Mouse (Mus musculus): ENCODE data around the gene T2. TPM values are rescaled to one million over a fixed set of nuclear protein-coding genes. Genes with fewer than 3 reads are reported as not detected.
A peak's percentile ranks its signal among the peaks of the same experiment; 100 is the strongest.

T2 gene
- polyA plus RNA-seq, 1 experiment from 2014 or later = 1.2 TPM

GRCm38 (mm10) chr17:8367514-8368480, 12.0 kb downstream of the T2 start:
- no peaks in the 10 kb centered on the region for H3K9me3 ChIP-seq (replicated peaks)
- H3K4me2 ChIP-seq (replicated peaks) = peak overlapping the region; percentile 29; the same call in 1 of the 2 replicates
- H3K27me3 ChIP-seq = no peaks in the 10 kb centered on the region
- peak overlapping the region; percentile 25; the same call in 1 of the 2 replicates for H3K27ac ChIP-seq (replicated peaks)
- no peak overlapping the region for H3K4me3 ChIP-seq (replicated peaks)
- 11% methylated on average over 20 of the region's 20 CpGs for WGBS
- H3K36me3 ChIP-seq = no peaks in the 10 kb centered on the region
- H3K4me1 ChIP-seq = peaks cover 41% of the 10 kb centered on the region
- ATAC-seq (ENCODE audit: insufficient number of reproducible peaks, low FRiP score, low TSS enrichment, low read depth) = no peak
- H3K9ac ChIP-seq = no peak overlapping the region

GRCm38 (mm10) chr17:8368570-8368969, 12.8 kb downstream of the T2 start:
- Histone ChIP-seq H3K27me3 (no peaks in the 10 kb centered on the region), H3K27ac (replicated peaks) (no peak overlapping the region), H3K9me3 (replicated peaks) (no peaks in the 10 kb centered on the region), H3K9ac (no peak overlapping the region), H3K4me2 (replicated peaks) (no peak overlapping the region), H3K36me3 (no peaks in the 10 kb centered on the region), H3K4me3 (replicated peaks) (no peak overlapping the region), H3K4me1 (peaks cover 41% of the 10 kb centered on the region)
- no peak for ATAC-seq (ENCODE audit: insufficient number of reproducible peaks, low FRiP score, low TSS enrichment, low read depth)
- 24% methylated on average over 8 of the region's 8 CpGs for WGBS

GRCm38 (mm10) chr17:8369171-8369570, 13.4 kb downstream of the T2 start:
- H3K9me3 ChIP-seq (replicated peaks) = no peaks in the 10 kb centered on the region
- H3K4me1 ChIP-seq = peaks cover 41% of the 10 kb centered on the region
- H3K36me3 ChIP-seq = no peaks in the 10 kb centered on the region
- no peak overlapping the region for H3K4me2 ChIP-seq (replicated peaks)
- ATAC-seq (ENCODE audit: insufficient number of reproducible peaks, low FRiP score, low TSS enrichment, low read depth) = no peak
- no peak overlapping the region for H3K4me3 ChIP-seq (replicated peaks)
- H3K9ac ChIP-seq = no peak overlapping the region
- WGBS = 63% methylated on average over 2 of the region's 2 CpGs
- H3K27me3 ChIP-seq = no peaks in the 10 kb centered on the region
- no peak overlapping the region for H3K27ac ChIP-seq (replicated peaks)

- no peak overlapping the region for H3K9ac ChIP-seq
- peaks cover 41% of the 10 kb centered on the region for H3K4me1 ChIP-seq
Observed at GRCm38 (mm10) chr17:8370634-8371229, 14.9 kb downstream of the T2 start.

GRCm38 (mm10) chr17:8371834-8372233, 16.0 kb downstream of the T2 start:
- ATAC-seq (ENCODE audit: insufficient number of reproducible peaks, low FRiP score, low TSS enrichment, low read depth) = peak; percentile 79
- no peak overlapping the region; the same call in 1 of the 2 replicates for H3K9ac ChIP-seq
- no peaks in the 10 kb centered on the region for H3K9me3 ChIP-seq (replicated peaks)
- H3K4me3 ChIP-seq (replicated peaks) = peak overlapping the region; percentile 31
- WGBS = 2% methylated on average over 7 of the region's 7 CpGs
- peak overlapping the region; percentile 86 for H3K27ac ChIP-seq (replicated peaks)
- no peaks in the 10 kb centered on the region for H3K27me3 ChIP-seq
- H3K4me2 ChIP-seq (replicated peaks) = peak overlapping the region; percentile 61
- H3K4me1 ChIP-seq = peaks cover 36% of the 10 kb centered on the region
- no peaks in the 10 kb centered on the region for H3K36me3 ChIP-seq

More at GRCm38 (mm10) chr17:8370634-8371229, 14.9 kb downstream of the T2 start:
- no peaks in the 10 kb centered on the region for H3K9me3 ChIP-seq (replicated peaks)
- no peak for ATAC-seq (ENCODE audit: insufficient number of reproducible peaks, low FRiP score, low TSS enrichment, low read depth)
- H3K4me2 ChIP-seq (replicated peaks) = no peak overlapping the region
- no peaks in the 10 kb centered on the region for H3K27me3 ChIP-seq
- 33% methylated on average over 13 of the region's 13 CpGs for whole genome bisulfite sequencing
- no peaks in the 10 kb centered on the region for H3K36me3 ChIP-seq
- H3K4me3 ChIP-seq (replicated peaks) = no peak overlapping the region
- H3K27ac ChIP-seq (replicated peaks) = no peak overlapping the region

- WGBS = 2% methylated on average over 18 of the region's 18 CpGs
- ATAC-seq (ENCODE audit: insufficient number of reproducible peaks, low FRiP score, low TSS enrichment, low read depth) = peak; percentile 22; the same call in 1 of the 2 replicates
- no peaks in the 10 kb centered on the region for H3K27me3 ChIP-seq
- H3K9me3 ChIP-seq (replicated peaks) = no peaks in the 10 kb centered on the region
- H3K4me1 ChIP-seq = peaks cover 29% of the 10 kb centered on the region
- peak overlapping the region; percentile 86 for H3K27ac ChIP-seq (replicated peaks)
- H3K36me3 ChIP-seq = no peaks in the 10 kb centered on the region
- H3K4me2 ChIP-seq (replicated peaks) = peak overlapping the region; percentile 61
- peak overlapping the region; percentile 31 for H3K4me3 ChIP-seq (replicated peaks)
- peak overlapping the region; percentile 3; the same call in 1 of the 2 replicates for H3K9ac ChIP-seq
Observed at GRCm38 (mm10) chr17:8372286-8373046, 16.7 kb downstream of the T2 start.

- H3K4me3 ChIP-seq (replicated peaks) = no peak overlapping the region
- H3K36me3 ChIP-seq = no peaks in the 10 kb centered on the region
- no peaks in the 10 kb centered on the region for H3K27me3 ChIP-seq
- H3K9ac ChIP-seq = no peak overlapping the region
- no peak overlapping the region for H3K4me2 ChIP-seq (replicated peaks)
- no peak overlapping the region for H3K27ac ChIP-seq (replicated peaks)
- peaks cover 1% of the 10 kb centered on the region for H3K4me1 ChIP-seq
- WGBS = 59% methylated on average over 5 of the region's 5 CpGs
- ATAC-seq (ENCODE audit: insufficient number of reproducible peaks, low FRiP score, low TSS enrichment, low read depth) = no peak
- no peaks in the 10 kb centered on the region for H3K9me3 ChIP-seq (replicated peaks)
Observed at GRCm38 (mm10) chr17:8377298-8377697, 21.5 kb downstream of the T2 start.

GRCm38 (mm10) chr17:8385441-8385840, 29.6 kb downstream of the T2 start:
- H3K9ac ChIP-seq = no peak overlapping the region
- H3K36me3 ChIP-seq = no peaks in the 10 kb centered on the region
- H3K27me3 ChIP-seq = peaks cover 31% of the 10 kb centered on the region
- H3K9me3 ChIP-seq (replicated peaks) = no peaks in the 10 kb centered on the region
- H3K4me3 ChIP-seq (replicated peaks) = no peak overlapping the region
- no peak for ATAC-seq (ENCODE audit: insufficient number of reproducible peaks, low FRiP score, low TSS enrichment, low read depth)
- H3K4me2 ChIP-seq (replicated peaks) = no peak overlapping the region
- 96% methylated on average over 2 of the region's 2 CpGs for whole genome bisulfite sequencing
- H3K4me1 ChIP-seq = peaks cover 6% of the 10 kb centered on the region
- no peak overlapping the region for H3K27ac ChIP-seq (replicated peaks)

- H3K4me3 ChIP-seq (replicated peaks) = no peak overlapping the region
- H3K36me3 ChIP-seq = no peaks in the 10 kb centered on the region
- peaks cover 6% of the 10 kb centered on the region for H3K4me1 ChIP-seq
- no peak overlapping the region for H3K27ac ChIP-seq (replicated peaks)
- no peak overlapping the region for H3K9ac ChIP-seq
- no peak for ATAC-seq (ENCODE audit: insufficient number of reproducible peaks, low FRiP score, low TSS enrichment, low read depth)
- no peak overlapping the region for H3K4me2 ChIP-seq (replicated peaks)
- H3K9me3 ChIP-seq (replicated peaks) = no peaks in the 10 kb centered on the region
- 3% methylated on average over 13 of the region's 13 CpGs for WGBS
- H3K27me3 ChIP-seq = peaks cover 39% of the 10 kb centered on the region
Observed at GRCm38 (mm10) chr17:8388463-8388862, 32.7 kb downstream of the T2 start.

- H3K4me1 ChIP-seq = peaks cover 6% of the 10 kb centered on the region
- H3K9ac ChIP-seq = no peak overlapping the region
- H3K36me3 ChIP-seq = no peaks in the 10 kb centered on the region
- peak overlapping the region; percentile 22; the same call in 1 of the 2 replicates for H3K4me2 ChIP-seq (replicated peaks)
- WGBS = 2% methylated on average over 28 of the region's 28 CpGs
- H3K9me3 ChIP-seq (replicated peaks) = no peaks in the 10 kb centered on the region
- ATAC-seq (ENCODE audit: insufficient number of reproducible peaks, low FRiP score, low TSS enrichment, low read depth) = no peak
- peak overlapping the region; percentile 12 for H3K4me3 ChIP-seq (replicated peaks)
- H3K27ac ChIP-seq (replicated peaks) = no peak overlapping the region
- peaks cover 39% of the 10 kb centered on the region for H3K27me3 ChIP-seq
Observed at GRCm38 (mm10) chr17:8388990-8389789, 33.4 kb downstream of the T2 start.

Data from embryonic facial prominence, embryonic 15.5 days (tissue).